Mouse (Mus musculus): ENCODE data around the gene Trim8. TPM values are rescaled to one million over a fixed set of nuclear protein-coding genes. Genes with fewer than 3 reads are reported as not detected.
A peak's percentile ranks its signal among the peaks of the same experiment; 100 is the strongest.

Gene Trim8
- polyA plus RNA-seq, 1 experiment from 2014 or later = 8.8 TPM

- Histone ChIP-seq H3K4me1 (replicated peaks) (peaks cover 56% of the 10 kb centered on the region), H3K9ac (no peak overlapping the region), H3K36me3 (replicated peaks) (no peaks in the 10 kb centered on the region), H3K27me3 (peaks cover 62% of the 10 kb centered on the region), H3K9me3 (replicated peaks) (no peaks in the 10 kb centered on the region), H3K4me3 (replicated peaks) (peak overlapping the region; percentile 15; the same call in 1 of the 2 replicates), H3K4me2 (peak overlapping the region; percentile 47), H3K27ac (replicated peaks) (peak overlapping the region; percentile 38; the same call in 1 of the 2 replicates)
- peak; percentile 20; the same call in 1 of the 2 replicates for ATAC-seq (ENCODE audit: insufficient read depth)
- WGBS (ENCODE audit: insufficient replicate concordance) = 32% methylated on average over 14 of the region's 14 CpGs
These were observed 23.3 kb downstream of the Trim8 start for GRCm38 (mm10) chr19:46524601-46525321.

GRCm38 (mm10) chr19:46525691-46526631 is 24.5 kb downstream of the Trim8 start:
- no peak overlapping the region for H3K4me3 ChIP-seq (replicated peaks)
- H3K4me2 ChIP-seq = no peak overlapping the region
- WGBS (ENCODE audit: insufficient replicate concordance) = 75% methylated on average over 10 of the region's 10 CpGs
- ATAC-seq (ENCODE audit: insufficient read depth) = no peak
- peaks cover 68% of the 10 kb centered on the region for H3K4me1 ChIP-seq (replicated peaks)
- H3K27ac ChIP-seq (replicated peaks) = no peak overlapping the region
- no peak overlapping the region for H3K9ac ChIP-seq
- H3K27me3 ChIP-seq = peaks cover 70% of the 10 kb centered on the region
- no peaks in the 10 kb centered on the region for H3K9me3 ChIP-seq (replicated peaks)
- H3K36me3 ChIP-seq (replicated peaks) = no peaks in the 10 kb centered on the region

GRCm38 (mm10) chr19:46527632-46528528 is 26.4 kb downstream of the Trim8 start:
- peak overlapping the region; percentile 31; the same call in 1 of the 2 replicates for H3K9ac ChIP-seq
- H3K4me2 ChIP-seq = peak overlapping the region; percentile 67
- ATAC-seq (ENCODE audit: insufficient read depth) = no peak
- H3K27ac ChIP-seq (replicated peaks) = no peak overlapping the region
- 33% methylated on average over 17 of the region's 17 CpGs for WGBS (ENCODE audit: insufficient replicate concordance)
- peaks cover 65% of the 10 kb centered on the region for H3K27me3 ChIP-seq
- H3K4me1 ChIP-seq (replicated peaks) = peaks cover 76% of the 10 kb centered on the region
- no peaks in the 10 kb centered on the region for H3K9me3 ChIP-seq (replicated peaks)
- no peaks in the 10 kb centered on the region for H3K36me3 ChIP-seq (replicated peaks)
- H3K4me3 ChIP-seq (replicated peaks) = peak overlapping the region; percentile 42

- H3K27ac ChIP-seq (replicated peaks) = no peak overlapping the region
- ATAC-seq (ENCODE audit: insufficient read depth) = peak; percentile 53
- peaks cover 58% of the 10 kb centered on the region for H3K27me3 ChIP-seq
- peak overlapping the region; percentile 31; the same call in 1 of the 2 replicates for H3K9ac ChIP-seq
- no peaks in the 10 kb centered on the region for H3K9me3 ChIP-seq (replicated peaks)
- peak overlapping the region; percentile 42 for H3K4me3 ChIP-seq (replicated peaks)
- 4% methylated on average over 20 of the region's 20 CpGs for WGBS (ENCODE audit: insufficient replicate concordance)
- H3K4me1 ChIP-seq (replicated peaks) = peaks cover 75% of the 10 kb centered on the region
- H3K36me3 ChIP-seq (replicated peaks) = no peaks in the 10 kb centered on the region
- H3K4me2 ChIP-seq = peak overlapping the region; percentile 67
These were observed 27.2 kb downstream of the Trim8 start for GRCm38 (mm10) chr19:46528529-46529213.

- WGBS (ENCODE audit: insufficient replicate concordance) = 42% methylated on average over 13 of the region's 13 CpGs
- H3K9ac ChIP-seq = peak overlapping the region; percentile 31; the same call in 1 of the 2 replicates
These were observed 28.3 kb downstream of the Trim8 start for GRCm38 (mm10) chr19:46529601-46530448.

GRCm38 (mm10) chr19:46530449-46530990 is 29.0 kb downstream of the Trim8 start:
- peaks cover 63% of the 10 kb centered on the region for H3K4me1 ChIP-seq (replicated peaks)
- 50% methylated on average over 8 of the region's 8 CpGs for WGBS (ENCODE audit: insufficient replicate concordance)
- no peak for ATAC-seq (ENCODE audit: insufficient read depth)
- H3K4me2 ChIP-seq = no peak overlapping the region
- H3K27me3 ChIP-seq = peaks cover 40% of the 10 kb centered on the region
- no peak overlapping the region for H3K27ac ChIP-seq (replicated peaks)
- no peak overlapping the region for H3K9ac ChIP-seq
- H3K4me3 ChIP-seq (replicated peaks) = no peak overlapping the region
- no peaks in the 10 kb centered on the region for H3K36me3 ChIP-seq (replicated peaks)
- no peaks in the 10 kb centered on the region for H3K9me3 ChIP-seq (replicated peaks)

More at GRCm38 (mm10) chr19:46529601-46530448, 28.3 kb downstream of the Trim8 start:
- H3K27ac ChIP-seq (replicated peaks) = no peak overlapping the region
- H3K4me1 ChIP-seq (replicated peaks) = peaks cover 68% of the 10 kb centered on the region
- H3K36me3 ChIP-seq (replicated peaks) = no peaks in the 10 kb centered on the region
- H3K27me3 ChIP-seq = peaks cover 46% of the 10 kb centered on the region
- H3K4me3 ChIP-seq (replicated peaks) = no peak overlapping the region
- no peaks in the 10 kb centered on the region for H3K9me3 ChIP-seq (replicated peaks)
- no peak for ATAC-seq (ENCODE audit: insufficient read depth)
- peak overlapping the region; percentile 67; the same call in 1 of the 2 replicates for H3K4me2 ChIP-seq

- H3K27me3 ChIP-seq = peaks cover 34% of the 10 kb centered on the region
- H3K4me2 ChIP-seq = peak overlapping the region; percentile 24
- H3K27ac ChIP-seq (replicated peaks) = peak overlapping the region; percentile 56; the same call in 1 of the 2 replicates
- H3K9ac ChIP-seq = no peak overlapping the region
- 29% methylated on average over 16 of the region's 16 CpGs for WGBS (ENCODE audit: insufficient replicate concordance)
- H3K9me3 ChIP-seq (replicated peaks) = no peaks in the 10 kb centered on the region
- H3K4me3 ChIP-seq (replicated peaks) = no peak overlapping the region
- ATAC-seq (ENCODE audit: insufficient read depth) = no peak
- peaks cover 63% of the 10 kb centered on the region for H3K4me1 ChIP-seq (replicated peaks)
- no peaks in the 10 kb centered on the region for H3K36me3 ChIP-seq (replicated peaks)
These were observed 29.8 kb downstream of the Trim8 start for GRCm38 (mm10) chr19:46531071-46532030.

- Histone ChIP-seq H3K4me1 (replicated peaks) (peaks cover 63% of the 10 kb centered on the region), H3K9me3 (replicated peaks) (no peaks in the 10 kb centered on the region), H3K4me2 (peak overlapping the region; percentile 24), H3K36me3 (replicated peaks) (no peaks in the 10 kb centered on the region), H3K9ac (no peak overlapping the region), H3K4me3 (replicated peaks) (no peak overlapping the region), H3K27me3 (peaks cover 27% of the 10 kb centered on the region), H3K27ac (replicated peaks) (peak overlapping the region; percentile 56)
- 12% methylated on average over 10 of the region's 10 CpGs for WGBS (ENCODE audit: insufficient replicate concordance)
- ATAC-seq (ENCODE audit: insufficient read depth) = peak; percentile 41; the same call in 1 of the 2 replicates
These were observed 30.7 kb downstream of the Trim8 start for GRCm38 (mm10) chr19:46532031-46532688.

All from liver, embryonic 15.5 days (tissue).